Mouse (Mus musculus) embryo, embryonic 11 days (tissue): ENCODE data around the gene Gm20696.
A peak's percentile ranks its signal among the peaks of the same experiment; 100 is the strongest.

ENCODE experiments used
- DNase-seq: peaks from one replicate; pipeline ENCODE4 v3.0.0-alpha.2; 2015

Gm20696 gene

GRCm38 (mm10) chr6:99274667-99275066, 391.9 kb downstream of the Gm20696 start:
- no peak for DNase-seq

GRCm38 (mm10) chr6:99274222-99274621, 392.4 kb downstream of the Gm20696 start:
- DNase-seq, result no peak

- DNase-seq, result no peak
Observed at GRCm38 (mm10) chr6:99273177-99273576, 393.4 kb downstream of the Gm20696 start.

- DNase-seq, result no peak
Observed at GRCm38 (mm10) chr6:99272174-99272573, 394.4 kb downstream of the Gm20696 start.

GRCm38 (mm10) chr6:99271741-99272140, 394.9 kb downstream of the Gm20696 start:
- DNase-seq, result no peak

- peak; percentile 25 for DNase-seq
Observed at GRCm38 (mm10) chr6:99269921-99270320, 396.7 kb downstream of the Gm20696 start.

- no peak for DNase-seq
Observed at GRCm38 (mm10) chr6:99268171-99269061, 398.2 kb downstream of the Gm20696 start.

GRCm38 (mm10) chr6:99265945-99266656, 400.5 kb downstream of the Gm20696 start:
- peak; percentile 49 for DNase-seq

- DNase-seq, result peak; percentile 33
Observed at GRCm38 (mm10) chr6:99265173-99265572, 401.4 kb downstream of the Gm20696 start.

- no peak for DNase-seq
Observed at GRCm38 (mm10) chr6:99264192-99265093, 402.2 kb downstream of the Gm20696 start.

GRCm38 (mm10) chr6:99263886-99264185, 402.8 kb downstream of the Gm20696 start:
- no peak for DNase-seq

- peak; percentile 54 for DNase-seq
Observed at GRCm38 (mm10) chr6:99263061-99263885, 403.3 kb downstream of the Gm20696 start.

- no peak for DNase-seq
Observed at GRCm38 (mm10) chr6:99261737-99262130, 404.9 kb downstream of the Gm20696 start.

- DNase-seq, result no peak
Observed at GRCm38 (mm10) chr6:99260941-99261736, 405.5 kb downstream of the Gm20696 start.

GRCm38 (mm10) chr6:99258346-99258745, 408.3 kb downstream of the Gm20696 start:
- no peak for DNase-seq

- no peak for DNase-seq
Observed at GRCm38 (mm10) chr6:99257676-99258075, 408.9 kb downstream of the Gm20696 start.

GRCm38 (mm10) chr6:99253331-99253730, 413.3 kb downstream of the Gm20696 start:
- no peak for DNase-seq

GRCm38 (mm10) chr6:99252816-99253215, 413.8 kb downstream of the Gm20696 start:
- DNase-seq, result no peak

GRCm38 (mm10) chr6:99251924-99252323, 414.7 kb downstream of the Gm20696 start:
- DNase-seq, result no peak

GRCm38 (mm10) chr6:99251222-99251621, 415.4 kb downstream of the Gm20696 start:
- no peak for DNase-seq

- no peak for DNase-seq
Observed at GRCm38 (mm10) chr6:99249496-99250030, 417.0 kb downstream of the Gm20696 start.
